ENCODE assay signal across 9 mouse cellular contexts in the genomic region with DNA sequence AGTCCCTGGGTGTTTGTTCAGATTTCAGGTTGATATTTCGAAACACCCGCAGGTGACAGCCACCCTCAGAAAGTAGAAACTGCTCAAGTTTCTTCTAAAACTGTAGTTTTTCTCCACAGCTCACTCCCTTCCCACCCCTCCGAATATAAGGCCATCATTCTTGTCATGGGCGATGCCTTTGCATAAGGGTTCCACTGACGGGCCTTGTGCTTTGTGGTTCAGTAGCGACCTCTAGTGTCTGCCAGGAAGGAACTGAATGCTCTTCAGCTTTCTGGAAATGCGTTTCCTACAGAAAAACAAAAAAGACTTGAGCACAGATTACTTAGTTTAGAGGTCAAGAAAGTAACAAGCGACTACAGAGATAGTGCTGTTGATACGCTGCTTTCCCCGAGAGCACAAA.
DNase-seq lines count a peak whose midpoint lies in the region; ATAC-seq lines count a peak whose summit lies in the region.
"Had no signal": no experiment of that assay in that cellular context is flagged by ENCODE, and none has a peak within 500 bp of the region (broad histone marks: within the 10 kb centered on the region; RNA-seq: fewer than 3 reads in every experiment).

No protein-coding gene starts in this region.

- no peak for ATAC-seq in midbrain, embryonic 14.5 days (ENCODE audit: low FRiP score, low TSS enrichment)
- no peak for ATAC-seq in midbrain, embryonic 11.5 days (ENCODE audit: low FRiP score)

- no peak overlapping the region for H3K9ac ChIP-seq in midbrain, embryonic 14.5 days (replicated peaks; ENCODE audit: low read length)
- no peak overlapping the region for H3K9ac ChIP-seq in midbrain, embryonic 11.5 days (ENCODE audit: low read length)
- H3K9ac ChIP-seq: neural tube, embryonic 12.5 days had no signal

- no peak overlapping the region for H3K27ac ChIP-seq in midbrain, embryonic 14.5 days (replicated peaks; ENCODE audit: low read depth, low read length)
- no peak overlapping the region for H3K27ac ChIP-seq in midbrain, embryonic 11.5 days (ENCODE audit: low read depth, low read length)
- H3K27ac ChIP-seq: neural tube, embryonic 12.5 days had no signal

- H3K4me3 ChIP-seq in midbrain, embryonic 14.5 days (replicated peaks; ENCODE audit: low read depth, low read length): no peak overlapping the region
- no peak overlapping the region for H3K4me3 ChIP-seq in midbrain, embryonic 11.5 days (ENCODE audit: low read depth, low read length)
- H3K4me3 ChIP-seq: neural tube, embryonic 12.5 days had no signal

- no peaks in the 10 kb centered on the region for H3K9me3 ChIP-seq in midbrain, embryonic 14.5 days (ENCODE audit: control insufficient read depth, low read length)
- H3K9me3 ChIP-seq in midbrain, embryonic 11.5 days (ENCODE audit: control insufficient read depth, low read length): no peaks in the 10 kb centered on the region
- H3K9me3 ChIP-seq: neural tube, embryonic 12.5 days had no signal

- H3K27me3 ChIP-seq in midbrain, embryonic 14.5 days (ENCODE audit: control insufficient read depth, insufficient read depth, low read length): no peaks in the 10 kb centered on the region
- no peaks in the 10 kb centered on the region for H3K27me3 ChIP-seq in midbrain, embryonic 11.5 days (ENCODE audit: control insufficient read depth, insufficient read depth, low read length)
- H3K27me3 ChIP-seq: neural tube, embryonic 12.5 days had no signal

- 43% methylated on average over 10 of the region's 10 CpGs for WGBS in midbrain, embryonic 14.5 days
- WGBS in midbrain, embryonic 11.5 days: 47% methylated on average over 10 of the region's 10 CpGs

- peak; percentile 67 to 75 for DNase-seq in cerebellum, postnatal 10 days
- DNase-seq in cerebellum, adult 8-10 months: no peak
- DNase-seq in midbrain, embryonic 14.5 days: peak; percentile 81
- DNase-seq in midbrain, embryonic 11.5 days (ENCODE audit: low spot score, missing footprints): no peak
- DNase-seq in c-Kit-positive CD71-negative TER-119-negative erythroid progenitor cells, embryonic 14.5 days (ENCODE audit: low read depth): peak; percentile 34
- peak; percentile 11 to 27 for DNase-seq in layer of hippocampus, postnatal 25 days (ENCODE audit: extremely low spot score in 1 of 2, low spot score in 1 of 2)
- DNase-seq in retina, postnatal 1 day: peak; percentile 66
- DNase-seq in gastrocnemius, postnatal 10 days: no peak

- H3K4me1 ChIP-seq in midbrain, embryonic 14.5 days (ENCODE audit: control insufficient read depth, insufficient read depth, low read length): no peaks in the 10 kb centered on the region
- no peaks in the 10 kb centered on the region for H3K4me1 ChIP-seq in midbrain, embryonic 11.5 days (ENCODE audit: control insufficient read depth, insufficient read depth, low read length)
- H3K4me1 ChIP-seq: neural tube, embryonic 12.5 days had no signal

- no peaks in the 10 kb centered on the region for H3K36me3 ChIP-seq in midbrain, embryonic 14.5 days (ENCODE audit: control insufficient read depth, insufficient read depth, low read length)
- no peaks in the 10 kb centered on the region for H3K36me3 ChIP-seq in midbrain, embryonic 11.5 days (ENCODE audit: control insufficient read depth, insufficient read depth, low read length)
- H3K36me3 ChIP-seq: neural tube, embryonic 12.5 days had no signal

- no peak overlapping the region for H3K4me2 ChIP-seq in midbrain, embryonic 14.5 days (ENCODE audit: low read length)
- H3K4me2 ChIP-seq in midbrain, embryonic 11.5 days: no peak overlapping the region
- H3K4me2 ChIP-seq: neural tube, embryonic 12.5 days had no signal

Comparison
In these comparisons a context has a peak if more than half of its experiments do, and no peak if none do; other contexts are left out.
1. DNase-seq: peak in cerebellum, postnatal 10 days (2 of 2), midbrain, embryonic 14.5 days (single experiment), c-Kit-positive CD71-negative TER-119-negative erythroid progenitor cells, embryonic 14.5 days (single experiment), layer of hippocampus, postnatal 25 days (2 of 2) and retina, postnatal 1 day (single experiment); none in cerebellum, adult 8-10 months (single experiment), midbrain, embryonic 11.5 days (single experiment) and gastrocnemius, postnatal 10 days (single experiment).